Mouse (Mus musculus): ENCODE data around the gene Alkbh1.
"Not testable (repeated sequence)": the region's sequence is repeated elsewhere in the genome, so short reads cannot be mapped to it uniquely, and the experiment has no call there.

Alkbh1 gene

DNA sequence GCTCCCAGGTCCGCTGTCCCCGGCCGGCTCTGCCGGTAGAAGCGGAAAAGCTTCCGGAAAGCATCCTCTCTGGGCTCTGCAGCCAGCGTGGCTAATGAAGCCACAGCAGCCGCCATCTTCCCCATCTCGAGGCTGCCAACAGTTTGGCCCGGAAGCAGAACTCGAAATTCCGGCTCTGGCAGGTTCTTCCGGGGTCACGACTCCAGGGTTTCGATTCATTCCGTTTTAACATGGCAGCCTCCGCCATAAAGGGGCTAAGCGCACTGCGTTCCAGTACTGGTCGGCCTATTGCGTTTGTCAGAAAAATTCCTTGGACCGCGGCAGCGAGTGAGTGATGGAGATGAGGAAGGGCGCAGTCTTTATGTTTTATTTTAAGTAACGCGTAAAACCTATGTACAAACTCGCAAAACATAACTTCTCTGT, at the start of gene Alkbh1, which contains the start of gene Slirp:
TSS of gene Alkbh1 (minus strand) at position 318 of the 423 bp plus-strand sequence.
TSS of gene Slirp (plus strand) at position 197 of the 423 bp plus-strand sequence.
- peak; percentile 93 for DNase-seq (ENCODE audit: low spot score)

DNA sequence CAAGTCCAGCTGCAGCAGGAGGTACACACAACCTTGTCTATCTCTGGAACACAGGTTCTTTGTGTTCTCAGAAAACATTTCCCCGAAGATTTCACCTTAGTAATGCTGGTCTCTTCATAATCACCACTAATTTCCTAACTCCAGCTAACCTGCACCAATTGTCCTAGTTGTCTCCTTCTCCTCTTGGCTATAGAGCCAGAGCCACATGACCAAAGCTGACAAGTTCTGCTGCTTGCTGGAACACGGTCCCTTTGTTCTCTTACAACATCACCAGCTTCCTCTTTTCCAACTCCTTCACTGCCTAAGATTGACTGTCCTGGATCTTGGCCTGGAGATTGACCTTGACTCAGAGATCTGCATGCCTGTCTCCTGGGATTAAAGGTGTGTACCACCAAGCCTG, 44.9 kb upstream of the Alkbh1 start:
- DNase-seq (ENCODE audit: low spot score), result not testable (repeated sequence)

DNA sequence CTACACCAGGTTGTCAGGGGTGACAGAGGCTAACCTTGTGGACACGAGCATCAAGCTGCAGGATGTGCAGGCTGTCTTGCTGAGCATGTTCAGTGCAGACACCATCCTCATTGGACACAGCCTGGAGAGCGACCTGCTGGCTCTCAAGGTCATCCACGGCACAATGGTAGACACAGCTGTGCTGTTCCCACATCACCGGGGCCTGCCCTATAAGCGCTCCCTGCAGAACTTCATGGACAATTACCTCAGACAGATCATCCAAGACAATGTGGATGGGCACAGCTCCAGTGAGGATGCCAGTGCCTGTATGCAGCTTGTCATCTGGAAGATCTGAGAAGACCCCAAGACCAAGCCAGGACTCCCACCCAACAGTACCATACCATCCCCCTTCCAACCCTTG, 38.7 kb upstream of the Alkbh1 start:
- not testable (repeated sequence) for DNase-seq (ENCODE audit: low spot score)

DNA sequence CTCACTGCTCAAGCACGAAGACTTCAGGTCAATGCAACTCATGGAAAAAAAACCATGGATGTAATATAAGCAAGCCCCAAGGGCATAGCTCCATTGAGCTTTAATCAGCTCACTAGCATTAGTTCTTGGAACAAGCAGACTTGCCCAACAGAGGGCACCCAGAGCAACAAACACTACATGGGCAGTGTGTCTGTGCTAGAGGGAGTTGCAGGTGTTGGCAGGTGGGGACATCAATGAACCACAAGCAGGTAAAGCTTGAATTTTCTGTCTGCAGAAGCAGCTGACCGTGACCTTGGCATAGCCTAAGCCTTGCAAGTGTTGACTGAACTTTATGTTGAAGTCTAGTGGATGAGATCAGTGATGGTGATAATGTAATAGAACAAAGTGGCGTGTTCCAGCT, 30.9 kb upstream of the Alkbh1 start:
- no peak for DNase-seq (ENCODE audit: low spot score)

DNA sequence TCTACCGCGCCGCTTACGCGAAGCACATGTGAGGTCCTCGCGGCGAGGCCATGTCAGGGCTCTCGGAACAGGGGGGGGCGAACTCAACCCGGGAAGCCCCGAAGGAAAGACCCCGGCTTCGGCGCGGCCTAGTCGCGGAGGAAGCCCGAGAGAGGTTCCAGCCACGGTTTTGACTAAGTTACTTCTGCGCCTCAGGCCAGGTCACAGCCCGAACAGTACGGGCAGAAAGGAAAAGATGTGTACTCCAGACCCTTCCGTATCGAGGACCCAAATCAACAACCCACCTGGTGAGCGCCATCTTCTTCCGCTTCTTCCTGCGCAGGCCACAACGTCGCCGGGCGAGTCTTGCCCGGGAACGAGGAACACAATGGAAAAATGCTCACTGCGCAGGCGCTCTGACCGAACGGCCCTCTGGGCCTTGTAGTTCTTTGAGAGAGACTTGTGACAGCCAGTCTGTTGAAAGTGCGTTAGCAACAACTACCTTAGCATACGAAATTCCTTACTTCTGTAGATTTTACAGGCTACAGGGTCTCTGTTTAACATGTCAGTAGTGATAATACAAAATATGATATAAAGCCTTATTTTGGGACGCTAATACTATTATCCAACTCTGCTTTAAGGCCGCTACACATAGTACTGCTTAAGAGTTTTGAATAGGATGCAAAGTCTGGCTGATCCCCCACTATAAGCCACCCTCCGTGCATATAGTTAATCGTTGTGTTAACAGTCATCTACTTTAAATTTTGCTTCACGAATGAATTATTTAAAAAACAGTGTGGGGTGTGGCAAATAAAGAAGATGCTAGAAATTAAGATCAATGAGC, 28.4 kb upstream of the Alkbh1 start, which contains the start of gene Snw1:
TSS of gene Snw1 (minus strand) at position 311 of the 823 bp plus-strand sequence.
- DNase-seq (ENCODE audit: low spot score), result peak; percentile 97

DNA sequence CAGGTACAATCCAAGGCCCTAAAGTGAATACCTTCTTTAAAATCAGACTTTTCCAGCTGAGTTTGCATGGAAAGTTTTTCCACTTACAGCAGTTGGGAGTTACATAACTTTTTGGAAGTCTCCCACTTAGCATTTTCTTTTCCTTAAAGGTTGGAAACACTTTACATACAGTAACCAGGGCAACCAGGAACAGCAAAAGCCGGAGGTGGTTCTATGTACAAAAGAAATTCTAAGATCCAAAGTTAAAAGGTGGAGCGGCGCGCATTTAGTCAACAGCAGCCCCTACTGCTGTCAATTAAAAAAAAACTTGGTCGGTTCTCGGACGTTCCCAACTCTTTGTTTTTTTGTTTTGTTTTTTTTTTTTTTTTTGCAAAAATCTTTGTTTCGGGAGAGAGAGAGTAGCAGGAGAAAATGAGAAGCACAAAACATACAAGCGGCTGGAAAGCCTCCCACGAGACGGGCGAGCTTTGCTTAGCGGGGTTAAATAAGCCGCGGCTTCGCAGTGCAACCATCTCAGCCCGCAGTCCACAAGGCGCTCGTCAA, 27.7 kb upstream of the Alkbh1 start:
- DNase-seq (ENCODE audit: low spot score), result peak; percentile 66

DNA sequence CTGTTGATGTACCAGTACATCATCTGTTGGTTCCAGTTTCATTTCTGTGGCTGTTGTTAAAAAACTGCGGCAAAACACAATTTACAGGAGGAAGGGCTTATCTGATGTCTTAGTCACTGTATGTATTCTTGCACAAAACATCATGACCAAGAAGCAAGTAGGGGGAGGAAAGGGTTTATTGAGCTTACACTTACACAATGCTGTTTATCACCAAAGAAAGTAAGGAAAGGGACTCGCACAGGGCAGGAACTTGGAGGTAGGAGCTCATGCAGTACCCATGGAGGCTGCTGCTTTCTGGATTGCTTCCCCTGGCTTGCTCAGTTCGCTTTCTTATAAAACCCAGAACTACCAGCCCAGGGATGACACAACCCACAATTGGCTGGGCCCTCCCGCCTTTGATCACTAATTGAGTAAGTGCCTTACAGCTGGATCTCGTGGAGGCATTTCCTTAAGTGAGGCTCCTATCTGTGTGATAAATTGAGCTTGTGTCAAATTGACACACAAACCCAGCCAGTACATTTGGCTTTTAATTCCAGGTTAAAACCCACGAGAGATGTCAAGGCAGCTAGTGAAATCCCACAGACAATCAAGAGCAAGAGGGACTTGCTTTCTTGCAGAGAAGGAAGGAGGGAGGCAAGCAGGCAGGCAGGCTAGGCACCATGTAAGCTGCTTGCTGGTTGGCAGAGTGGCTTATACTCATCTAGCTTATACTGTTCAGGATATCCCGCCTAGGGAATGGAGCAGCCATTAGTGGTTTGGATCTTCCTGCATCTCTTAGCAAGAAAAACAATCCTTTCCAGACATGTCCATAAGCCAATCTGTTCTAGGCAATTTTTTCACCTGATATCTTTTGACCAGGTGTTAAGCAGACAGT, 26.7 kb upstream of the Alkbh1 start:
- peak; percentile 50 for DNase-seq (ENCODE audit: low spot score)

DNA sequence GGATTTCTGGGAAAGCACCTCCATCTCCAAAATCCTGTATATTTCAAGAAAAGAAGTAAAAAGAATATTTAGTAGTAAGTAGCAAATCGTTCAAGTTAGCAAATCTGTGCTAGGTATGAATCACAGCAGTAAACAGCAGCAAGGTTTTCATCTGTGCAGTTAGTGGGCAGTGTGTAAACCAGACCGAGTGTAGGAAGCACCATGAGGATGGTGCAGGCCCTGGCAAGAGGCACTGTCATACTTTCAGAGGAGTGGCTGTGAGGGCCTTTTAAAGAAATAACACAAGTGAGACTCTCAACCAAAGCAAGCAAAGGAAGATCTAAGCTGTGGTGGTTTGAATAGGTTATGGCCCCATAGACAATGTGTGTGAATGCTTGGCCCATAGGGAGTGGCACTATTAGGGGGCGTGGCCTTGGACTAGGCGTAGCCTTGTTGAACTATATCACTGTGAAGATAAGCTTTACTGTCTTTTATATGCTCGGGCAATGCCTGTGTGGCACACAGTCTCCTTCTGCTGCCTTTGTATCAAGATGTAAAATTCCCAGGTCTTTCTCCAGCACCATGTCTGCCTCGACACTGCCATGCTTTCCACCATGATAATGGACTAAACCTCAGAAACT, 21.0 kb upstream of the Alkbh1 start:
- DNase-seq (ENCODE audit: low spot score), result no peak

DNA sequence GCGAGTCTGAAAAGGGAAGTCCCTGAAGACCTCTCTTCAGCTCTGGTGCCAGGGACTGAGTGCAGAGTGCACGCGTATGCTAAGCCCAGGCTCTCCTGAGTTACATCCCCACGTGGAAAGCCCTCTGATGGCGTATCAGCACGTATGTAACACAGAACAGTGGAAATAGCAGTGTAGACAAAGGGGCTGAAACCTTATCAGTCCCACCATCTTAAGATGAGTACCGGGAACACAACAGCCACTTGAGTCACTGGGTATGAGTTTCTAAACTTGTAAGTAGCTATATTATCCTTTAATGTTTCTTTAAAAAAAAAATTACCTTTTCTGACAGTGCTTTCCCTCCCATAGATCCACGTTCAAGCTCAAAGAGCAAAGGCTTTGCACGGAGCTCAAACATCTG, 5.6 kb upstream of the Alkbh1 start:
- no peak for DNase-seq (ENCODE audit: low spot score)

DNA sequence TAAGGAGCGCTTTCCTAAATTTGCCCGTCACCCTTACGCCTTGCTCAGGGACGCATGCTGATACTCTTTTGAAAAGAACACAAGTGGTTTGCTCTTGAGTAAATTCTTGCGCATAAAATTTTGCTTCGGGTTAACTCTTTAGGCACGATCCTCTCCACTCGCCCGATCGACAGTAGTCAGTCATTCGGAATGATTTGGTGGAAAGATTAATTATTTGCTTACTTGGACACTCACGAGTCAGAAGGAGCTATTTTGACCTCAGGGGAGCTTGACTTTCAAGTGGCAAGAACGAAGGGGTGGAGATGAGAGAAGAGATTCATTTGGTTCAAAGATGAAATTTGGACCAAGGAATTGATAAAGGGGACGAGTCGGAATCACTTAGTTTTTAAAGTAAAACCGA, 394 bp upstream of the Alkbh1 start:
- DNase-seq (ENCODE audit: low spot score), result peak; percentile 21

DNA sequence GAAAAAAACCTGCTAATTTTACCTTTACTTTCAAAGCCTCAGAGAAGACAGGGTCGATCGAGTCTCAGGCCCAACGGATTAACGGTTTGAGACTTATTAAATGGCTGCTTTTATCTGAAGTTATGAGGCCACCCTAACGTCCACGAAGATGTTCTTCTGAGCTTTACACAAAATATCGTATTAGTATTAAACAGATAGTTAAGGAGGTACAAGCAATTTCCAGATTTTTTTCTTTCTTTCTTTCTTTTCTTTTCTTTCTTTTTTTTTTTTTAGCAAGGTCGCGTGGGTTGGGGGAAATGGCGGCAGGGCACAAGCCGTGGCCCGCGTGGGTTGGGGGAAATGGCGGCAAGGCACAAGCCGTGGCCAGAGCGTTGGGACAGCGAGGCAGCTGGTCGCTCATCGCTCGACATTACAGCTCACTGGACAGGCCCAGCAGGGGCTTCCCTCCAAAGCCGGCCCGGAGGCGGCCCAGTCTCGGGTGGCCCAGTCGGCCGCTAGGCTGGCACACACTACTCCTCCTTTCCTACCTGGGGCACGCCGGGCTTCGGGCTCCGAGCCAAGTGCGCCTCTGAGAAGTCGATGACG, 610 bp downstream of the Alkbh1 start:
- no peak for DNase-seq (ENCODE audit: low spot score)

DNA sequence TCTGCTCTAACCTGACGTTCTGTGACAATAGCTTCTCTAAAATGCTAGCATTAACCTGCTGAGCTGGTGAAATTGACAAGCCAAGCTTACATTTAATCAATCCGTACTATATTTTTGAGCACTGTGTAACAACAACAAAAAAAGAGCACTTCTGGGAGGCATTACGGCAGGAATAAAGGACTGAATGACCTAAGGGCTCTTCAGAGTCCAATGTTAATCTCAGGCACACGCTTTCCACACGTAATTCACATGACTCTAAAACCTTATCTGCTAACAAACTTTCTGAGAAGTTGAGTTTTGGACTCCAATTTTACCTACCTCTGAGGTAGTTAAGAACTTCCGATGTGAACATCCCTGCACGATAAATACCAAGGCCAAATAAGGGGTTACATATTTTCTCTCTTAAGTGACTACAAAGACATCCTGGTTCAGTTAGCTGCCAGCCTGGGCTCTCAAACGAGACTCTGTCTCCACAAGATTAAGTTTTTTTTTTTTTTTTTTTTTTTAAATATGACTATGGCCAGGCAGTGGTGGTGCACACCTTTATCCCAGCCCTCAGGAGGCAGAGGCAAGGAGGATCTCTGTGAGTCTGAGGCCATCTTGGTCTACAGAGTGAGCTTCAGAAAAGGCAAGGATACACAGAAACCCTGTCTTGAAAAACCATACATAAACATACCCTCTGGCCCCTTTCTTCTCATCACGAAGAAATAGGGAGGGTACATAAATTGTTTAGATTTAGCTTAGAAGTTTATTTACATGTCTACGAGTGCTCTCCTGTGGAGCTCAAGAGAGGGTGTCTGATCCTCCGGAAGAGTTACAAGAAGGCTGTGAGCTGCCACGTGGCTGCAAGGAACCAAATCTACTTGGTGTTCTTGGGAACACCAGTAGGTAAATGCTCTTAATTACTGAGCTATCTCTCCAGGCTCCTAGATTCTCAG, 1.4 kb downstream of the Alkbh1 start:
- peak; percentile 21 for DNase-seq (ENCODE audit: low spot score)

DNA sequence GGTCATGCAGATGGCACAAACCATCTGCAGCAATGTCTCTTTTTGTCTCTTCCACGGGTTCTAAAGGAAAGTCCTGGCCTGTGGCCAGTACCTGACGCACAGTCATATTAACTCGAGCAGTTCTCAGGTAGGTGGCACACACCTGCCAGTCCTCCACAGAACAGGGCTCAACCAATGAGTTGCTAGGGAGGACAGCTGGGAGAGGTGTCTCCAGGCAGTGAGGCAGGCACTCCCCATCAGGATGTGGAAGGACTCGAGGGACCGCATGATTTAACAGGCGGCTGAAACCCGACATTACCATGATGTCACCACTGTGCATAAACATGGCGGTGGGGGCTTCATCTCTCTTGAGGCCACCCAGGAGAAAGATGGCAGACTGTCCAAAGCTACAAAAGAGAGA, 14.9 kb downstream of the Alkbh1 start:
- no peak for DNase-seq (ENCODE audit: low spot score)

DNA sequence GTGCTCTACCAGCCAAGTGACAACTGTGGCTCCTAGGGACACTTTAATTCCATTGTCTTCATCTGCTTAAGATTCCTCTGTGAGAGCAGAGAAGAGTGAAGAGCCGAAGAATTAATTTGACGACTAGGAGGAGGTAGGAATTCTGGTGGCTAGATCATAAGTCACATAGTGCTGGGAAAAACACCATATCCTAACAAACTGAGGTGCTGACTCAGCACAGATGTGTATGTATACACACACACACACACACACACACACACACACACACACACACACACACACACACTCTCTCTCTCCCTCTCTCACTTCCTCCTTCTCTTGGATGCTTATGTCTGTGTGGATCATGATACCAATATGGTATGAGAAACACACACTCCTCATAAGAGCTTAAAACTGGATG, 15.5 kb downstream of the Alkbh1 start:
- no peak for DNase-seq (ENCODE audit: low spot score)

DNA sequence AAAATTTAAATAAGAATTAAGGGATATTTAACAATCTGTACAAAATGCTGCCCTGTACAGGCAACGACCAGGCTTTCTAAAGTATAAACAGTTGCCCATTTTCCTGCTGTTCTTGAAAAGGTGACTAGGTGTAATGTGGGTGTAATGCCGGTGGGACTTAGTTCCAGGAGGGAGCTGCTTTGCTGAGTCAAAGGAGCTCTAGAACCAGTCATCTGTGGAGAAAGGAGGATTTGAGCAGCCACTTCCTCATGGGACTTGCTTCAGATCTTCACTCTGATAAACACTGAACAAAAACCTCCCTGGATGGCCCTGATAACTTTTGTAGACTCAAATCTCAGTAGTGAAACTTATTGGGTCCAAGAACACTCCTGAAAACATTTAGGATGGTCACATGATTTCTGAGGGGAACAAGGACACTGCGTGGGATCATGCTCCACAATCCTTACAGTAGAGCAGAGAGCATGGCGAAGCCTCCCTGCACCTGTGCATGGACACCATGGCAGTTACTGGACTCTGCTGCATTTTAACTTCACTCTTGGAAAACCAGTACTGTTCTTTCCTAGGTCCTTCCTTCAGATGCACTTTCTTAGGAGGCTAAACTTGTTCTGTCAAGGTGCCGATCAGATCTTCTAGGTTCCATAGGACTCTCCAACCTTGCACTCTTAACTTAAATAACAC, 17.3 kb downstream of the Alkbh1 start:
- no peak for DNase-seq (ENCODE audit: low spot score)

DNA sequence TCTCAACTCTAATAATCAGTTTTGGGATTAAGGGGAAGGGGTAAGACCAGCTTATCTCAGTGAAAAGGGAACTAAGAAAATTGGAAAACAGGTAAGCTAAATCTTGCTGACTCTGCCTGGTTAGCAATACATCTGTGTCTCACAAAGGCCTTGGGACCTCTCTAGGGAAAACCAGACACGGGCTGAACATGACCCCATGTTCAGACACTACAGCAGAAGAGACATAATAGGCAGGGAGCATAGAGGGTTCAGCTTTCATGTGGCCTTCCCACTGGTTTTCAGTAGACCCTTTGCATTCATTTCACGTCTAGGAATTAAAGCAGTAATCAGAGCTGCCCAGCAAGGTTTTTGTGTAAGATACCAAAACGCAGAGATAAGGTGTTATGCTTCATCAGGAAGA, 19.3 kb downstream of the Alkbh1 start:
- no peak for DNase-seq (ENCODE audit: low spot score)

DNA sequence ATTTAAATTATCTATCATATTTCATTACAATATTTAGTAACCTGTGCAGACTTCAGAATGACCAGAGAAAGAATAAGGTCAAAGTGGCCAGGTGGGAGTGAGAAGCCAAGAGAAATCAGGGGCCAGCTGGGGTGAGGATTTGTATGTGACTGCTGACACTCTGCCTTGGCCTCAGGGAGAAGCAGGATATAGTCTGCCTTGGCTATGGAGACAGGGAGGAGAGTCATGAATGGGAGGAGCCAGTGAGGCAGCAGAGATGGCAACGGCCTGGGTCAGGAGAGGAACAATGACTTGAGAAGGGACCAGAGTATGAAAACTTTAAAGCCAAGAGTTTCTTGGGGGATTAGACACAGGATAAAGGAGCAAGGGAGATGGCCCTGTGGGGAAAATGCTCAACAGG, 20.1 kb downstream of the Alkbh1 start:
- no peak for DNase-seq (ENCODE audit: low spot score)

DNA sequence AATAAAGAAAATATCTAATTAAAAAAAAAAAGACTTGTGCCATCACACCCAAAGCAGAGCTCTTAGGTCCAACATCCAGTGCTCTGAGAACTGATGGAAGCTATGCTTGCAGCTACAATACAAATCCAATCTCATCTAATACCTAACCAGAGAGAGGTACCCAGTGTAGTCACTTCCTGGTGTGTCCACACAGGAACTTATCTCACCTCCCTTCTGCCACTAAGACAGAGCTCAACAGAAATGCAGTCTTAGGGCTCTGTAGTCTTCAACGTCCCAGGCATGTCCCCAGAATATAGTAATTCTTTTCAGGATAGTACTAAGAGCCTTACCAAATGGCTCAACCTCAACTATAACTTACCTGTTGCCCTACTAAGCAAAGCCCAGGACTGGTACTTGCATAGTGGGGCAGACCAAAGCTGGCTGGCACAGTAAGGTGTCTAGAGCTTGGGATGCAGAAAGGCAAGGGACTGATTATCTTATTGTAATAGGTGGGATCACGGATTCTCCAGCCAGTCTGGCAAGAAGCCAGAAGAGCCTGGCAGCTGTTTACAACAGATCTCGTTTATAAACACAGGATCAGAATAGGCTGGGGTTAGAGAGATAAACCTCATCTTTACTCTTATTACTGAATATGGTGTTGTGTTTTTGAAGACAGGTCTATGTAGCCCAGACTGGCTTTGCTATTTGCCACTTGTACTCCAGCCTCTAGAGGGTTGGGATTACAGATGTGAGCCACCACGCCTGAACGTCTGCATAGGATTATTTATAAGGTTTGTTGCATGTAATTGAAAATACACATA, 21.9 kb downstream of the Alkbh1 start:
- DNase-seq (ENCODE audit: low spot score), result no peak

DNA sequence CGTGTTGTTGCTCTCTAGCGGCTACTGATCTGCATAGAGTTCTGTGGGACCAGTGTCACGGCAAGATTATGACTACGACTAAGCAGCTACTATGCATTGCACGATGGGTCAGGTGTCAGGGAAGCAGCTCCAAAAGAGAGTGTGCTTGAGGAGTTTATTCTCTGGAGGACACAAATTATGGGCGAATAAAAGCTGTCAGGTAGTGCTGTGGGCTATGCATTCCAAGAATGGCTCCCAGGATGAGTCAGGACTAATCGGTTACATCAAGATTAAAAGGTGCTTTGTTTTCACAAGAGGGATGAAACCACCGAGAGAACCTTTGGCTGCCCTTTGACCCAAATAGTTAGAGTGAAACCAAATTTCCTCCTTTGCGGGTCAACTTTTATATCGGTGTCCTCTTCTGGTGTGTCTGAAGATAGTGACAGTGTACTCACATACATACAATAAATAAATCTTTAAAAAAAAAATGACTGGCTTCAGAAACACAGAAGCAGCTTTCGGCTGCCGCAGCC, 23.8 kb downstream of the Alkbh1 start:
- DNase-seq (ENCODE audit: low spot score), result no peak
